Mouse (Mus musculus): ENCODE results near the gene A630010A05Rik. TPM values are rescaled to one million over a fixed set of nuclear protein-coding genes. Genes with fewer than 3 reads are reported as not detected.
"Not testable (repeated sequence)": the region's sequence is repeated elsewhere in the genome, so short reads cannot be mapped to it uniquely, and the experiment has no call there.

The A630010A05Rik gene
- not detected in 2 replicates for total RNA-seq (2014; fragmentation: Nextera tagmentation)
- total RNA-seq (2017): not detected in 2 replicates

- ATAC-seq (replicated peaks; ENCODE audit: low FRiP score, low TSS enrichment, poor library complexity, severe bottlenecking): no peak
These were observed at the start of gene A630010A05Rik for GRCm38 (mm10) chr16:14562017-14562416. Gene A630010A05Rik (plus strand): TSS chr16:14562317.

- ATAC-seq (replicated peaks; ENCODE audit: low FRiP score, low TSS enrichment, poor library complexity, severe bottlenecking): no peak
These were observed 26.4 kb upstream of the A630010A05Rik start for GRCm38 (mm10) chr16:14535766-14536165.

DNA sequence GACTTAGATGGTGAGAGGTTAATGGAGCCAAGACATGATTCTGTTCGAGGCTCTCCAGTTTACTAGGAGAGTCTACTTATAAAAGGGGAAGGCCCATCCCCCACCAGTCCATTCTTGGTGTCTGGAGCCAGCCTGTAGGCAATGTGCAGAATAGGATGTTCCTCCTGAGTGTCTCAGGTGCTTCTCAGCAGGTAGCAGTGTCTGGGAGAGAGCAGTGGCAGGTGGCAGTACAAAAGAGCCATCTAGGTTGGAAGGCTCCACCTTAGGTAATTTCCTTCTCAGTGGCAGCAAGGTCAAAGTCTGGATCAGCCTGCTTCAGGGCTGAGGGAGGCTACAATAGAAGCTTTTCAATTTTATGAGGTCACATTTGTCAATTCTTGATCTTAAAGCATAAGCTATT lies 4.9 kb upstream of the A630010A05Rik start:
- ATAC-seq (replicated peaks; ENCODE audit: low FRiP score, low TSS enrichment, poor library complexity, severe bottlenecking): not testable (repeated sequence)

Other genes starting within 250 kb of the A630010A05Rik start
- gene Fopnl, start 244.9 kb upstream of the A630010A05Rik start, total RNA-seq (2014; fragmentation: Nextera tagmentation): 60.9 and 92.5 TPM in 2 replicates
- 39.4 and 40.3 TPM in 2 replicates for gene Fopnl, start 244.9 kb upstream of the A630010A05Rik start, total RNA-seq (2017)
- 32.6 and 42.0 TPM in 2 replicates for gene Abcc1, start 200.8 kb upstream of the A630010A05Rik start, total RNA-seq (2014; fragmentation: Nextera tagmentation)
- 19.1 and 25.8 TPM in 2 replicates for gene Abcc1, start 200.8 kb upstream of the A630010A05Rik start, total RNA-seq (2017)